Mouse (Mus musculus): Measurements from ENCODE around the gene Kif1b.

Gene Kif1b

DNA sequence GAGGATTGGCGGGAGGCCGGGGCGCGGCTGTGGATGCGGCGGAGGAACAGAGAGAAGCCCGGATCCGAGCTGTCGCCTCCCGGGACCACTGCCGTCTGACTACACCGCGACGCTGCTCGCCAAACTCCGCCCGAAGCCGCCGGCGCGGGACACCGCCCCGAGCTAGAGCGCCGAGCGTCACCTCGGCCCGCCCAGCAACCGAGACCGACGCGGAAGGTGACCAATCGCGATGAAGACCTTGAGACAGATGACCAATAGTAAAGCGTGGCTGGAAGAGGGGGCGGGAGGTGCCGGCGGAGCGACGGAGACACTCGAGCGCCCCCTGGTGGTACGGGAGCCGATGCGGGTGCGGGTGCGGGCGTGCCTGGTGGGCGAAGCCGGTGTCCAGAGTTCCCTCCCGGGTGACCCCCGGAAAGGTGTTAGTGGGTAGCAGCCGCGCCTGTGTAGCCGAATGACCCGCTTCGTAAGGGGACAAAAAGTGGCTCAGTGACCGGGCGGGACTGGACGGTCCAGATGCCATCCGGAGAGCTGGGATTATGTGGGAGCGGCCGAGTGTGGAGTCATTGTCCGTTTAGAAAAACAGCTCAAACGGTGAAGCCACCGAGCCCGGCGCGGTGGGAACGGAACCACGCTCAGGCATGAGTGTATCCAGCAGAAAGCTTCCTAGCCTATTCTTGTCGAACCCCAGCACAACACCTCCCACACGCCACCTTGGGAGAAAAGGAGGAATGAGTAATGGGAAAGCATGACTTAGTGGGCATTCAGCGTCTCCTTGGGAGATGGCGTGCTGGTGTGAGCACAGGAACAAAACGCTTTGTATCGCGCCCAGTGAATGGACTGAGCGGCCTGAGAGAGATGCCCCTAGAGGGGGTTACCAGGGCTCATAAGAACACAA is at the start of gene Kif1b:
Gene Kif1b, minus strand, starts transcription at position 98 of the 895 bp plus-strand sequence.
- DNase-seq (ENCODE audit: low spot score): peak; percentile 100

DNA sequence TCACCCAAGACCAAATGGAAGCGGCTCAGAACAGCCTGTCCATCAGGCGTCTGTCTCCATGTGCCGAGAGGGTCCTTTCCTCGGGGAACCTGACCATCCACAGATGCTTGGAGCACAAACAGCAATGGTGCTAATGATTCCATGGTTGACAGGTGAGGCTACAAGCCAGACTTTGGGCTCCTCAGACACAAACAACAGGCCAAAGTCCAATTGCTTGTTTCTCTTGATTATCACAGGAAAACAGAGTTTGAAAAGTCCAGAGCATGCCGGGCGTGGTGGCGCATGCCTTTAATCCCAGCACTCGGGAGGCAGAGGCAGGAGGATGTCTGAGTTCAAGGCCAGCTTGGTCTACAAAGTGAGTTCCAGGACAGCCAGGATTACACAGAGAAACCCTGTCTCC is 47.2 kb upstream of the Kif1b start:
- no peak for DNase-seq (ENCODE audit: low spot score)

DNA sequence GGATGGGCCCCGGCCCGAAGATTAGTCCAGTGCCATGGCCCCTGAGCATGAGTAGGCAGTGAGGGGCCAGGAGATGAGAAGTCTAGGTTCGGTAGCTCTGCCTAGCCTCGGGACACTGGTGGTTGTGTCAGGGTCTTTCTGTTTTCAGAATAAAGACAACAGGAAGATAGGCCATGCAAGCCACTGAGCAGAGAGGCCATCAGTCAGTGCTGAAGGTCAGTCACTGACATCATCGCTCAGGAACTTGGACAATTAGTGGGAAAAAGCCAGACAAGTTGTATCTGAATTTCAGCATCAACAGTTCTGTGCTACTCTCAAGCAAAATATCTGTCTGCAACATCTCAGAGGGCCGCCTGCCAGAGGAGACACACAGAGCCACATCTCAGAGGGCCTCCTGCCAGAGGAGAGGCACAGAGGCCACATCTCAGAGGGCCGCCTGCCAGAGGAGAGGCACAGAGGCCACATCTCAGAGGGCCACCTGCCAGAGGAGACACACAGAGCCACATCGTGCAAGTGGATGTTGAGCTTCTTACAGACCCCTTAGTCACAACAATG is 44.2 kb upstream of the Kif1b start:
- DNase-seq (ENCODE audit: low spot score): no peak

DNA sequence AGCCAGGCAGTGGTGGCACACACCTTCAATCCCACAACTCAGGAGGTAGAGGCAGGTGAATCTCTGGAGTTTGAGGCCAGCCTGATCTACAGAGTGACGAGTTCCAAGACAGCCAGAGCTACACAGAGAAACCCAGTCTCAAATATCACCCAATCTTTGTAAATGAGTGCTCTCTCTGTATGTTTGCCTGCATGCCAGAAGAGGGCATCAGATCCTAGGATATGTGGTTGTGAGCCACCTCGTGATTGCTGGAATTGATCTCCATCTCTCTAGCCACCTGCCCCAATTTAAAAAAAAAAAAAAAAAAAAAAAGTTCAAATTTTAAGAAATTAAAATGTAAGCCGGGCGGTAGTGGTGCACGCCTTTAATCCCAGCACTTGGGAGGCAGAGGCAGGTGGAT is 41.5 kb upstream of the Kif1b start:
- no peak for DNase-seq (ENCODE audit: low spot score)

DNA sequence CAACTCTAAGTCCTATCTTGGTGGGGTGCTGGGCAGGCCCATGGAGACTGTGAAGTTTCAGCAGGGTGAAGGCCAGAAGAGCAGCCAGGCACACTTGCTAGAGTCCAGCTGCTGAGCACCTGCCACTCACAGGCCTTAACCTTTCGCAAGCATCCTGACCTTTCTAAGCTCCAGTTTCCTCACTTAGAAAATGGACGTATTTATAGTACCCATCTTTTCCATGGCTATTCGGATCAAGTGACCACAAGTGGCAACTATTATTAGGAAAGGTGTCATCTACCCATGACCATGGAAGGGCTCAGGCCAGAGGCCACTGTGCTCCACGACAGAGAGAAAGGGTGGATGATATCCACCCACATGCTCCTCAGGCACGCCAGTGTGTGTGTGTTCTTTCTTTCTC is 38.4 kb upstream of the Kif1b start:
- DNase-seq (ENCODE audit: low spot score): no peak

DNA sequence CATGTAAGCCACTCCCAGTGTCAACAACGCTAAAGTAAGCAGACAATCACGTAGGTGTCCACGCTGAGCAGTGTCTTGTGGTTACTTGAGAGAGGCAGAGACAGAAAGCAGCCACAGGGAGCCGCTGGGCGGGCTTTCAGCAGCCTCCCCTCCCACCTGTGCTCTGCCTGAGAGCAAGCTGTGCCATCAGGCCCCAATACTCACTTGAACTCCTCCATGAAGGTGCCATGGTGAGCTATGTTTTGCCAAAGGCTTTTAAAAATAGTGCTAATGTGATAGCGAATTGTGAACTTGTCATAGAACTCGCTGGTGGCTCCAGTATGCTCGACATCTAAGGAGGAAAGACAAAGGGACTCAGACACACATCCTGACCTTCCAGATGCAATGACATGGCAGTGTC is 36.8 kb upstream of the Kif1b start:
- DNase-seq (ENCODE audit: low spot score): no peak

DNA sequence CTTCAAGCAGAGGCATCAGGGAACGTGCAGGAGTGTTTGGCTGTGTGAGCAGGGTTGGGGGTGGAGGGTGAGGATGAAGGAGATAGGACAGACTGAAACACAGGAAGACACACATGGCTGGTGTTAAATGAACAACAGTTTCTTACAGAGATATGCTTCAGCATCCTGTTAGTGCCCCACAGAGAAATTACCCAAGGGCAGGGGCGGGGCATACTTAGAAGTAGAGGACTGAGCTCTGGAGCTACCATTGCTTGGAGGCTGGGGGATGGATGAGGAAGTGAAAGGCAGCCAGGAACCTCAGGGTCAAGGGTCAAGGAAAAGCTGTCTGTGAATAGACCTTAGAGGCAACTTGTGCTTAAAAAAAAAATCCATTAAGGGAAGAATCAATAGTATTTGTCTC is 33.2 kb upstream of the Kif1b start:
- no peak for DNase-seq (ENCODE audit: low spot score)

DNA sequence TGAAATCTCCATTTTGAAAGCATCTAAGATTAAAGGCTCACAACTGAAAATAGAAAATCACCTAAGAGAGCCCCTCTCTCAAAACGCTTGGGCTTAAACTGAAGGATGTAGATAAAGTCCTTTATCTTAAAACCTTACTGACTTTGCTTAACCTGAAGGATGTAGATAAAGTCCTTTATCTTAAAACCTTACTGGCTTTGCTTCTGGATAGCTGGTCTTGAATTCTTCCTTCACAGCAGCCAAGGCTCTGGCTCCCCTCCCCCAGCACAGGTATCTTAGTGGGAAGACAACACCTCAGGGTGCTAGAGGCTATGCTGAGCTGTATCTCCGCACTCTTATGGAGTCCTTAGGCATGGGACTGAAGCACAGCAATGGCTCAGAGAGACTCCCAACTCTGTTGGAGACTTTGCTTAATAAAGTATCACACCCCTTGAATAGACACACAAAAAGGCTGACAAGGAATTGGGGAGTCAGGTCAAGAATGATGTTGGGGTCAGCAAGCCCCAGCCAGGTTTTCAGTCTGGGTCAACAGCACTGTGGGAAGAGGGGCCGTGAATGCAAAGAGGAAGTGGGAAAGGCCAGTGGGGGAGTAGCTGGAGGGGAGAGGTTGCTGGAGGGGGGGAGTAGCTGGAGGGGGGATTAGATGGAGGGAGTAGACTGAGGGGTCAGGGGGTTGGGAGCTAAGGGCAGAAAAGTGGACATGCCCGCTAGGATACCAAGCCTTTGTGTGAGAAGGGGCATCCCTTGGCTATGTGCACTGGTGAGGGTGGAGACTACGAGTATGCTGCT is 32.1 kb upstream of the Kif1b start:
- no peak for DNase-seq (ENCODE audit: low spot score)

DNA sequence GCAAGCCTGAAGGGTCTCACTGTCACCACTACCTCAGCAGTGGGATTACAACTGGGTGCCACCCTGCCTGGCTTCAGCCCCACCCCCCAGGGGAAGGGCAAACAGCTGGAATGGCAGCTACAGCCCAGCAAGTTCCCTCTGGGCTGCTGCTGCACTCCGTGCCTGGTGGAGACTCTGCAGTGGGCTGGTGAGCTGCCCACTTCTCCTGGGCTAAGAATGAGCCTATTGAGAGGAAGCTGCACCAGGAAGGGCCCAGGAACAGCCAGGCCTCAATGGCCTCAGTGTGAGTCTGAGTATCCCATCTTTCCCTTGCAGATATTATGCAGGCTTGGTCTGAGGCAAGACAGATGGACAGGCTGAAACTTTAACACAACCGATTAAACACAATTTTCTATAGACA is 30.6 kb upstream of the Kif1b start:
- DNase-seq (ENCODE audit: low spot score): no peak

DNA sequence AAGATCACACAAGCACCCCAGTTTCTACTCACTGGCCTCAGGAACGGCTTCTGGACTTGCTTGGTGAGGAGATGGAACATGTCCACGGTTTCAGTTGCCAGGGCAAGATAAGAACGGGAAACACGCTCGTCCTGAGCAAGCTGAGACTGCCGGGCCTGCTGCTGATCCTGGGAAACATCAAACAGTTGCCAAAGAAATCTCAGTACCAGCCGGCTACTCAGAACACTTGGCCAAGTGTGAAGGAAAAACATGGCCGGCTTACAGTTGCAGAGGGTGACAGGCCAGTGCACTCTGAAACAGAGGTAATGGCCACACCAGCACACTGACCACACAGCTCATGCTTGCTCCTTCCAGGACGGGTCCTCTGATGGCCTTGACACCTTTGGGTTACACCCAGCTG is 29.9 kb upstream of the Kif1b start:
- DNase-seq (ENCODE audit: low spot score): no peak

DNA sequence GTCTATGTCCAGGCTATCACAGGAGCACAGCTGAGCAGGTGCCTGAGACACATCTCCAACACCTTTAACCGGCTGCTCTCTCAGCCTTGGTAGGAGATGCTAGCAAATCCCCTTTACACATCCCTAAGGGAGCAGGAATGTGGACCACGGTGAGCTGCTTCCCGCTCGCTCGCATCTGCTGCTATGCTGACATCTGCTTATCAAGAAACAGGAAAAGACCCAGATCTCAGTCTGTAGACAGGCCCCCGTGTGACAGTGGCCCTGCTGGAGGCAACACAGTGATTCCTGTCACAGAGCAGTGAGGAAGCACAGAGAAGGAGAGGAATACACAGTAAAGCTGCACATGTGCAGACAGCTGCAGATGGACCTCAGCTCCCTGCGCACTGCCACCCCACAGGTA is 28.8 kb upstream of the Kif1b start:
- no peak for DNase-seq (ENCODE audit: low spot score)

DNA sequence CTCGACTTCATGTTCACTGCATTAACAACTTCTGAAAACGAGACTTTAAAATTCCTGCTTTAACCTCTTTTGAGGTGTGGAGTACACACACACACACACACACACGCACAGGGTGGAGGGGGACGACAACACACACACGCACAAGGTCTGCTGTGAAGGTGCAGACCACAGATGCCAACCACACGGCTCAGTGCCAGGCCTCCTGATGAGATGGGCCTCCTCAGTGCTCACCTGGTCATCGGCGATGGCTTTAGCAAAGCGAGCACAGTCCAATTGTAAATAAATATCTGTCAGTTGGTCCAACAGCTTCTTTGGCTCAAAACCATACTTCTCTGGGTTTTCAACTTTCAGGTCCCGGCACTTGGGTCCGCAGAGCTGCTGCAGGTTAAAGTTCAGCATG is 27.4 kb upstream of the Kif1b start:
- no peak for DNase-seq (ENCODE audit: low spot score)

DNA sequence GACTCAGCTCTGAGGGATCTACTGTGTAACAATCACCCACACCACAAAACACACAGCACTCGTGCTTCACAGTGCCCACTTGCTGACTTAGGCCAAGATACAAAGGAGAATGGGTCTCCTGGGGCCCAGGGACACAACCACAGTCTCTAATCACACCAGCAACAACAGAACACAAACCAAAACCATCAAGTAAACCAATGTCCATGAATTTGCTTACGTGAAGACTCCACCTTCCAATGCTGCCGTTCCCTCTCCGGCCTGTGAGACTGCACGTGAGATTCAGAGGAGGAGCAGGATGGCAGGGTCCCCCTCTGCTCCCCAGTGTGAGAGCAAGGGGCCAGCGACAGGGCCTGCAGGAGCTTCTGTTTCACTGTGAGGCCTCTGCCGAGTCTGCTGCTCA is 25.2 kb upstream of the Kif1b start:
- DNase-seq (ENCODE audit: low spot score): no peak

DNA sequence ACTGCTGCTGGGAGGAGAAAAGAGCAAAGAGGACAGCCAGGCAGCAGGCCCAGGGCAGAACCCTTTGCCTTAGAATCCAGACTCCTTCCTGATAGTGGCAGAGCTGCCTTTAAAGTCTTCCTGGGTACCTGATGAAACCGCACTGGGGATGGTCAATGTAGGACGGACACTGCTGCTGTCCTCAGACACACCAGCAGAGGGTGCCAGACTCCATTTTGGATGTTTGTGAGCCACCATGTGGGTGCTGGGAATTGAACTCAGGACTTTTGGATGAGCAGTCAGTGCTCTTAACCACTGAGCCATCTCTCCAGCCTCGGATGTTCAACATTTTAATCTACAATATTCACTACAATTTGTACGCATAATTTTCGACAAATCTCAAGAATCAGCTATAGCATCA is 23.0 kb upstream of the Kif1b start:
- no peak for DNase-seq (ENCODE audit: low spot score)

DNA sequence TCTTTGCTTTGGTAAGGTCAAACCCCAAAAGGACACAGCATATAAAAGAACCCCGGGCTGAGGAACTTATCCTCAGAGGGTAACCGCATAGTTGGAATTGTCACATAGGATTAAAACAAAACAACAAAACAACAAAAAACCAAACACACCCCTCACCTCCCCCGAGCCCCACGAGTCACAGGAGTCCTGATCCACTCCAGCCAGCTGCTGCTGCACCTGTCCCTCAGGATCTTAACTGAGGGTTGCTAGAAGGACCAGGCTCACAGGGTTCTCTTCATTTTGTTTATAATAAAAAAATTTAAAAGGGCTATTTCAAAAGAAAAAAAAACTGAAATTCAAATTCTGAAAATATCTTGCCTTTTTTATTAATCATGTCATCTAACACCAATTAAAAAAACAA is 21.2 kb upstream of the Kif1b start:
- no peak for DNase-seq (ENCODE audit: low spot score)

DNA sequence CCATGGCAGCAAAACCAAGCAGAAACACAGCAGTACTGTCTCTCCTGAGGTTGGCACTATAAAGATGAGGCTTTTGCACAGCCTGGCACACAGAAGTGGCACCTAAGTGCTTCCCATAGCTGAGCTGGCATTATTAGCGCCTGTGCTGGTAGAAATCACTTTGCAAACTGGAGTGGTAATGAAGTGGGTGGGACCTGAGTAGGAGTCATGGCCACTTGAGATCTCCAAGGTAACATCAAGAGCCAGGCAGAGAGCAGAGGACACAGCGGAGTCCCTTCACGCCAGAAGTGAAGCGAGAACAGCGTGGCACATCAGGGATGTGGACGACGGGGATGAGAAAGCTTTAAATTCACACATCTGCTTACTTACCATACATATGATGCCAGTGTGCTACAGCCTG is 19.8 kb upstream of the Kif1b start:
- no peak for DNase-seq (ENCODE audit: low spot score)

DNA sequence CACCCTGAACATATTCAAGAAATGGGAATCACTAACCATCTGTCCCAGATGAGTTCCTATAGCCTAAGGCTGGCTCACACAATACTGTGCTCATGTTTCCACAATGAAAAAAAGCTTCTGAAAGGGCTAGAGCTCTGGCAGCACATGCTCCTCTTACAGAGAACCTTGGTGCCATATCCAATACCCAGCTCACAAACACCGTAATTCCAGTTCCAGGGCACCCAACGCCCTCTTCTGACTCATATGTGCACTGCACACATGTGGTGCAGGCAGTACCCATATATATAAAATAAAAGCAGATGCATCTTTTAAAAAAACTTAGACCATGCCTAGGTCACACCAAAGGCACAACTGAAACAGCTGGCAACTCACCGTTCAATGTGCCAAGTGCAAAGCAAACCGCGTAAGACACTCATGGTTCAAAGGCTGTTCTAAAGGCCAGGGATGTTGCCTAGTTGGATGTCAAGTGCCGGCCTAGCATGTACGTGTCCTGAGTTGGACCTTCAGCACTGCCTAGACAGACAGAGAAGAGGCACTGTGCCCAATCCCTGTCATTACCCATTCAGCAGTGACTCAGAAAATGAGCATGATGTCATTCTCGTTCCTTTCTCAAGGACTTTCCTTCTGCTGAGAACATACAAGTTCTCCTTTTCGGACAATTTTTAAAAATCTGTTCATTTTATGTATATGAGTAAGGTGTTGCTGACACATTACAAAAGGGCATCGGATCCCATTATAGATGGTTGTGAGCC is 18.1 kb upstream of the Kif1b start:
- DNase-seq (ENCODE audit: low spot score): no peak

DNA sequence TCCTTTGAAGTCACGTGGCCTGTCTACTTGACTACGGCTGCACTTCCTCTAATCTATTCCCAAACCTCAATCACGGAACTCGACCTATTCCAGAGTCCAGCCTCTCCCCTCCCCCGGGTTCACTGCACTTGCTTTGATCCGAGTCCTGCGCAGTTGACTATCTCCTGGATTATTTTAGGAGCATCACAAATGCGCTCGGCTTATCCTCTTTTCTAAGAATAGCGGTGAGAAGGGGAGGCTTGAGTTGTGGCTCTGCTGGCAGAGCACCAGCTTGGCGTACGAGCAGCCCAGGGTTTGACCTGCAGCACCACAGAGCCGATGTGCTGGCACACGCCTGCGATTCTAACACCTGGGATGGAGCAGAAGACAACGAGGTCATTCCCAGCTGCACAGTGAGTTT is 16.2 kb upstream of the Kif1b start:
- no peak for DNase-seq (ENCODE audit: low spot score)

DNA sequence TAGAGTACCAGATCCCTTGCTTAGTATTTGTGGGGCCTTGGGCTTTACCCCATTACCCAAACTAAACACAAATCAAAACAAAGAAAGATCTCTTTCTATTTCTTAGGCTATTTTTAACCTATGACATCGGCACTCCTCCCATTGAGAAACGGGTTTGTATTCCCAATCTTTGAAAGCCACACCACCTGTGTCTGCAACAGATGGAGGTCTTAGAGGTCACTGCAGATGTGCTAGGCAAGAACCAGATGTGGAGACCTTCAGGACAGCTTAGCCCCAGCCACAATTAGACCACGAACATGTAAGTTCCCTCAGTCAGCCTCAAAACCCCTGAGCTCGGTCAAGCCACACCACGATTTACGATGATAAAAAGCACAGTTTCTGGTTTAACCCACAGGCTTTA is 15.2 kb upstream of the Kif1b start:
- DNase-seq (ENCODE audit: low spot score): no peak

DNA sequence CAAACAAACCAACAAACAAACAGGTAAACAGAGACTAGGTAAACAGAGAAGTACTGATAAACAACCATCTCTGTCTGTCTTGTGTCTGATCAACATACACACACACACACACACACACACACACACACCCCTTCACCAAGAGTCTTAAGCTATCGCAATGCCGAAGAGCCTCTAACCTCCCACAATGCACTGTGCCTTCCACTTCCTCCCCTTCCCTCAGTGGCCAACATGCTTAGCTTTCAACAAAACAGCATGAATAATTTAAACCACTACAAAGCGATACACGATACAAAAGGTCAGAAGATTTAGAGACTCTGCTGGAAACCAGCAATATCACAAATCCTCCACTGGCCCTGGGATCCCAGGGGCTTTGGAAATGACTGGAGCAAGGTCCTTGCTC is 14.8 kb upstream of the Kif1b start:
- DNase-seq (ENCODE audit: low spot score): no peak

DNA sequence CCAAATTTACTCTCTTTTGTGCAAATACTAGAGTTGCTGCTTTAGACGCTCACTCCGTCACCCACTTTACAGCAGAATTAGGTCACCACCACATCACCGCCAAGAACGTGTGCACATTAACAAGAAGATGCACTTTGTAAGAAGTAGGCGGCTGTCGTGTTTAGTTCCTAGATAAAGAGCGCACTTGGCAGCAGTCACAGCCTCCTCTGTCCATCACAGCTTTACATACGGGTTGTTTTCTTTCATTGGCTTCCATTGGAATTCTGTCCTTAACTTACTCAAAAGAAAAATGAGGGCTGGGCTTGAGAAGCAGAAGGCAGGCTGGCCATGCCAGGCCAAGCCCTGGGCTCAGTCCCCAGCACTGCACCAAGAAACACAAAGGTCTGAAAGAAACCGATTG is 11.6 kb upstream of the Kif1b start:
- no peak for DNase-seq (ENCODE audit: low spot score)

DNA sequence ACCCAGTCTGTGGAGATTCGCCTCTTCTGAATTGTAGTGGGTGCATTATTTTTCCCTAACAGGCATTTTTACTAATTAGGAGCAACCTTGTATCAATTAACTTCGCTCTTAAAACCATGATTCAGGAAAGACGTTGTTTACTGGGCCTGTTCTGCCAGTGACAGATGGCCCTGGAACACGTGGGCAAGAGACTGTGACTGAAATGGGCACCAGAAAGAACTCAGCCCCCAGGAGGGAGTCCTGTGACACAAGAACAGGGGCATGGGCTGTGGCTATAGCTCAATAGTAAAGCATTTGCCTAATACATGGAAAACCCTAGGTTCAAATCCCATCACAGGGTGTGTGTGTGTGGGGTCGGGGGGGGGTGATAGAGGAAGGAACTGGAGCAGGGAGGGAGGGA is 9.9 kb upstream of the Kif1b start:
- DNase-seq (ENCODE audit: low spot score): no peak

Measured in ovary, postnatal 10 days (tissue).